Mouse (Mus musculus): ENCODE results near the gene Cysrt1.

DNA sequence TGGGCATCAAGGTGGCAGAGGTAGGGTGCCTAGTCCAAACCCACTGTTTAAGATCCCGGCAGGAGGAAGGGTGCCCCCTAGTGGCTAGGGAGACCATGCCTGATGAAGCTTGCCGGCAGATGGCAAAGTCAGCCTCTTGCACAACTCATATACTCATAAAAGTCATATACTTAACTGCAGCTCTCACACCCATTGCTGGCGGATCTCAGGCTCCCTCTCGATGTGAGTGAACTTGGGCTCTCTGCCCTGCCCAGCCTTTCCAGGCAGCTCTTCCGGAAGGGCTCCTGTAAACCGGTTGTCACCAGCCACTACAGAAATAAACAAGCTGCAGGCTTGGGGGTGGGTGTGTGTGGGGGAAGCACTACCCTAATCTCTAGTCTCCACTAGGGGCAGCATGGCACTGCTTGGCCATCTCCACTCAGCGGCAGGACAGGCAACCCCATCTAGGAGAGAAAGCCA is 13.8 kb downstream of the Cysrt1 start:
- TF ChIP-seq CTCF (IDR thresholded peaks at IDR 0.05; ENCODE audit: control insufficient read depth, insufficient read depth, insufficient read length) = peak; percentile 95
- TF ChIP-seq MAX (IDR thresholded peaks at IDR 0.05) = peak; percentile 48
- no peak for TF ChIP-seq MYOG (IDR thresholded peaks at IDR 0.05; ENCODE audit: control insufficient read depth, extremely low read depth, insufficient read length)
- no peak for TF ChIP-seq USF1 (IDR thresholded peaks at IDR 0.05; ENCODE audit: low read depth)
- peak; percentile 92 for TF ChIP-seq CEBPB (IDR thresholded peaks at IDR 0.05; ENCODE audit: low read depth)
- TF ChIP-seq MYOD1 (IDR thresholded peaks at IDR 0.05; ENCODE audit: control insufficient read depth, insufficient read length, low read depth) = no peak
- no peak for TF ChIP-seq FOSL1 (IDR thresholded peaks at IDR 0.05; ENCODE audit: insufficient read depth, low read length, poor library complexity, severe bottlenecking)
